Mouse (Mus musculus) small intestine, adult 2 months (tissue): ENCODE measurements around the gene Sorl1.

Source experiments
- CTCF ChIP-seq: fragments of 200-500 bp; IDR thresholded peaks from 2 replicates; pipeline ENCODE4 v1.5.1; 2012; ENCODE audit warnings: low read depth, mild to moderate bottlenecking, control low read depth, inconsistent platforms, low read length, moderate library complexity, mixed read lengths; ENCODE audit not compliant: insufficient replicate concordance, insufficient read length; ENCODE audit errors: extremely low read depth
- POLR2A ChIP-seq: fragments of 200-500 bp; IDR thresholded peaks from 2 replicates; pipeline ENCODE4 v1.6.1; 2012; ENCODE audit warnings: low read depth, mild to moderate bottlenecking, control low read depth, inconsistent platforms, low read length, moderate library complexity

DNA sequence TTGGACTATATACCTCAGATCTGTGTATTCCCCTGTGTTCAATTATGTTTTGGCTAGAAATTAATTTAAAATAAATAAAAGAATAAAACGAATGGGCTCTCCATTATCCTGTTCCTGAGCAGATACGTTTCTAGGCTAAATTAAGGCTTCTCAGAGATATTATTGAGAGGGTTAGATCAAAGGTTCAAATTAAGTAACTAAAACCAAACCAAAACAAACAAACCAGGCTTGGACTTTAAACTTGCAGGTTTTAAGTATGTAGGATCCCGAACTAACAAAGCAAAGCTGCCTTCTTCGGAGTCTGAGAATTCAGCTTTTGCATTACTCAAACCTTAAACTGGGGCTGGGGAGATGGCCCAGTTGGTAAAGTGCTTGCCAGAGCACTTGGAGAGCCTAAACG is 13.5 kb upstream of the Sorl1 start:
- TF ChIP-seq CTCF = no peak
- TF ChIP-seq POLR2A = no peak
